Mouse (Mus musculus): Measurements from ENCODE around the gene Ccdc87.
A peak's percentile ranks its signal among the peaks of the same experiment; 100 is the strongest.
"Not testable (repeated sequence)": the region's sequence is repeated elsewhere in the genome, so short reads cannot be mapped to it uniquely, and the experiment has no call there.

Gene Ccdc87

DNA sequence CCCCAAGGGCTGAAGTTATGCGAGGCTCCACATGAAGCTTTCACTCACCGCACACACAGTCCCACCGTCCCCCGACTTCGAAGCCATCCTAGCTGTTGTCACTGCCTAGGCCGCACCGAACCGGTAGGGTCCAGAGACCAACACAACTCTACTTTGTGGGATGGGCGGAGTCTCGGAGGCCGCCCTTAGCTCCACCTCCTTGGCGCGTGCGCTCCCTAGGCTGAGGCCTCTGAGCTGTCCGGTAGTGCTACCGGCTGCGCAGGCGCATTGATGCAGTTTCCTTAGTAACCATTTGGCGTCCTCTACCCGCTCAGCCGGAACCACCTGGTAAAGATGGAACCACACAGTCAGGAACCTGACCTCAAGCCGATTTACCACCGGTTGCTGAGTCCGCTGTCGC lies at the start of gene Ccdc87, which contains the start of gene Ccs:
Ccdc87 (plus strand) TSS at position 218 of the 400 bp plus-strand sequence.
Ccs (minus strand) TSS at position 184 of the 400 bp plus-strand sequence.
- peak; percentile 98 for DNase-seq

DNA sequence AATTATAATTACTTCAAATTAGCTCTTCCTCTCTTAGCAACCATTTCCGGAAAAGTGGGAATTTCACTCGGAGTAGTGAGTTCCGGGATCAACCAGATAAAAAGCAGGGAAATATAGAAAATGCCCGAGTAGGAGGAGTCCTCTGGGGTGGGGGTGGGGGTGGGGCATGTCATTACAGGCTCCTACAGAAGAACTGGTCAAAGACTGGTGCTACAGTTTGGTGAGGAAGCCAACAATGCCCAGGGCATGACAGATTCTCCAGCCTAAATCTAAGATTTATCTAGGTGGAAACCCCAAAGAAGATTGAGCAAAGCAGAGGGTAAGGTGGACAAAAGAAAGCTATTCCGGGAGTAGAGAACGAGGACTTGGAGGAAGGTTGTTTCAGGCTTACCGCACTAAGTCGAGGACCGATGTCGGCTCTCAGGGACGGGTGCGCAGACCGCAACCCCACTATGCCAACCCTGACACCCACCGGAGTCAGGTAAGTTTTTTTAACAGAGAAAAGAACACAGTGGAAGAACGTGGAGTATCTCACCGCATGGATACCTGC lies 45.8 kb upstream of the Ccdc87 start:
- DNase-seq, result no peak

DNA sequence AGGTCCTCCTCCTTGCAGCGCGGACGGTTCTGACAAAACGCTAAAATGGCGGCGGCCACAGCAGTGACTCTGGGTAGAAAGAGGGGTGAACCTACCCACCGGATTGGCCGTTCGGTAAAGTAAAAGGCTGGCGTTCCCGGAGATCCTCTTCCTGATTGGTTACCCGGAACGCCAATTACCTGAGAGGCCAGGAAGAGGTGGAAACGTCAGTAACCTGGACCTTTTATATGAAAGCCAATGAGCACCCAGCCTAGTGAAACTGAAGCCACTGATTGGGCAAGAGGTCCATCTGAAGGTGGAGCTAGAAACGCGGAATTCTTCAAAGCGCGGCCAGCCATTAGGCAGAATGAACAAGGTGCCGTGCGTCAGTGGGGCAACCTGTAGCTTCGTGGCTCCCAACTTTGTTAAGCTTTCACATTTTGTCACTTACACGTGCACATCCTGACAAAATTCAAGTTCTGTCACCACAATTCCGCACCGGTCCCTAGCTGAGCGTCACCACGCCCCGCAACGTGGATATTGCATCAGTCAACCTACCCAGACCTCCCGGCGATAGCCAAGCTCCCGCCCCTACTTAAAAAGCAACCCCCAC lies 45.2 kb upstream of the Ccdc87 start, which contains the start of gene Rbm4:
Rbm4 (minus strand) TSS at position 71 of the 592 bp plus-strand sequence.
- DNase-seq, result peak; percentile 98

DNA sequence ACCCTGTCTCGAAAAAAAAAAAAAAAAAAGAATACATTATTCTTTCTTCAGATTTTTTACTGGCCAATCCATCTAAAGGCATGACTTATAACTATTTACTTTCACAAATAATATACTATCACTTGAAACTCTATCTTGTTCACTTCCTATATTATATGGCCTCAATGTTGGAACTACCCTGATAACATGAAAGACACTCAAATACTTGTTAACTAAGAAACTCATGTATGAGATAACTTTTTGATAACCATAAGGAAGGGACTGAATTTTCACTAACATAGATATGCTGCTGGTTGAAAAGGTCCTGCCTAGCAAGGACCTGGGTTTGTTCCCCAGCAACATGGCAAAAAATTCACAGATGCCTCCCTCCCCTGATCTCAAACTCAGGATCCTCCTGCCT lies 43.2 kb upstream of the Ccdc87 start:
- no peak for DNase-seq

DNA sequence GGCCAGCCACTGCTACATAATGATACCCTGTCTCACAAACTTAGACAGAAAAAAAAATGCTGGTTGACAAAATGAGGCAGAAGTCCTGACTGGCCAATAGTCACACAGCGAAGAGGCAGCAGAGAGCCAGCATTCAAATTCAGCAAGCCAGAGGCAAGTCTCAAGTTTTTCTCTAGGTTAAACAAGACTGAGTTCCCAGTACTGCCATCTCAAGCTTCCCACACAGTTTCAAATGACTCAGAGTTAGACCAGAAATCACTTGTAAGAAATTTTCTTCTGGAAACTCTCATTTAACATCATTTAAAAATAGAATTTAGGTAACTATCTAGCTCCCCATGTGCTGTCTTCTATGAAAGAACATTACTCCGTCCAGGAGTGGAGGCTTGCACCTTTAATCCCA lies 41.3 kb upstream of the Ccdc87 start:
- no peak for DNase-seq

DNA sequence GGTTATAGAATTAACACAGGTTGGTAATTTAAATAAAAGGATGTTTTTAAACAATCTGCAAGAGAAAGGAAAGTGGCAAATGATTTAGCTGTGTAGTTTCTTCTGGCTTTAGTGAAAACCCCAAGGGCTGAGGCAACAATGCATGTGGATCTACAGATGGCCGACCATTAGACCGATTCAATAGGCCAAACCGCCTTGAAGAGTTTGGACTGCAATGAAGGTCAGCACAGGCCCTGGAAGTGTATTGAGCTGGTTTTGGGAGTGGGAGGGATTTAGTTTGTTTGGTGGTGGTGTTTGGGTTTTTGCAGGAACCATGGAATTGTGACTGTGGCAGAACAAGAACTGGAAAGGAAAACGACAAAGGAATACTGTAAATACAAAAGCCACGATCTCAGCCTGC lies 40.1 kb upstream of the Ccdc87 start:
- DNase-seq, result no peak

DNA sequence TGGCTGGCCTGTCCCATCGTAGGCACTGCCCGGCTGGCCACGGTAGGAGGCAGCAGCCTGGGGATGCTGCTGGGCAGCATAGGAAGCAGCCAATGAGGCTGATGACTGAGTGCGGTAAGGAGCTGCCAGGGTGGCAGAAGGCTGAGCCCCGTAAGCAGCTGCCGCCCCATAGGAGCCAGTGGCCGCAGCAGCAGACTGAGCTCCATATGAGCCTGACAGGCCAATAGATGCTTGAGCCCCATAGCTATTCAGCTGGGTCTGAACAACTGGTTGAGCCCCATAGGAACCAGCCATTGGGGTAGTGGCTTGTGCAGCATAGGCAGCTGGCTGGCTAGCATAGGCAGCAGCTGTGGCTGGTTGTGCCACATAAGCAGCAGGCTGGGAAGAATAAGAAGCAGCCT lies 36.5 kb upstream of the Ccdc87 start:
- no peak for DNase-seq

DNA sequence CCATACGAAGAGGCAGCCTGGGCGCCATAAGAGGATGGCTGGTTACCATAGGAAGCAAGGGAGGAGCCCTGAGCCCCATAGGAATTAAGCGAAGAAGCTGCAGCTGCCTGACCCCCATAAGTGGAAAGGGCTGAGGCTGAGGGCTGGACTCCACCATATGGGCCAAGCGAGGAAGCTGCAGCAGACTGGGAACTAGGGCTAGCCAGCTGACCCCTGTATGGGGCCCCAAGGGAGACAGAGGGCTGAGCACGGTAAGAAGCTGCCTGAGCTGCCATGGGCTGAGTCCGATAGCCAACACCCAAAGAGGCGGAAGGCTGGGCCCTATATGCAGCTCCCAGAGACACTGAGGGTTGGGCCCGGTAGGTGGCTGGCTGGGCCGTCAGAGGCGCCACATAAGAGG lies 35.9 kb upstream of the Ccdc87 start:
- no peak for DNase-seq

DNA sequence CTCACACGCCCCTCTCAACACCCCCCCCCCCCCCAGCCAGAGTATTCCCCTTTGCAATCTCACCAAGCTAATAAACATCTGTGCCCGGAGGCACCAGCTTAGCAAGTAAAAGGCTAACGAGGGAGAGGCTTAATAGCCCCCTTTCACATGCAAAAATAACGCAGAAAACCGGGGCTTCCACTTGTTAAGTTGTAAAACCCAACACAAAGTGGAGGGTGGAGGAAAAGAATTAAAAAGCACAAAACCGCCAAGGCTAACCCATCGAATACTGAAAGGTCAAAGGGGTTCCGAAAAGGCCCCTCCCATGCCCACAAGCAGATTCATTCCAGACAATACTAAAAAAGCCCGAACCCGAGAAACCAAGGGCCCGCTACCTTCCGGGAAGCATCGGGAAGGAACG lies 28.9 kb upstream of the Ccdc87 start:
- no peak for DNase-seq

DNA sequence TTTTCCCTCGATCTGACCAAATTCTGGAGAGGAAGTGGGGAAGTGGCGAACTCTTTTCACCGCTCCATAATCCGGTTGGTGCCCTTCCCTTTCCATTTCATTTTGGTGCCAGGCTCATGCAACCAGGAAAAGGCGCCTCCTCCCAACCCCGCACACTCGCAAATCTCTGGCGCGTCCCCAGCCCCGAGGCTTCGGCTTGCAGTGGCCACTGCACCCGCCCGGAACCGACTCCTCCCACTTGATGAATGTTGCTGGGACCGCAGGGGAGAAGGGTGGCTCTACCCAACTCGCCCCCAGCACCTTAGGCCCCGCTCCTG lies 28.5 kb upstream of the Ccdc87 start:
- DNase-seq, result no peak

DNA sequence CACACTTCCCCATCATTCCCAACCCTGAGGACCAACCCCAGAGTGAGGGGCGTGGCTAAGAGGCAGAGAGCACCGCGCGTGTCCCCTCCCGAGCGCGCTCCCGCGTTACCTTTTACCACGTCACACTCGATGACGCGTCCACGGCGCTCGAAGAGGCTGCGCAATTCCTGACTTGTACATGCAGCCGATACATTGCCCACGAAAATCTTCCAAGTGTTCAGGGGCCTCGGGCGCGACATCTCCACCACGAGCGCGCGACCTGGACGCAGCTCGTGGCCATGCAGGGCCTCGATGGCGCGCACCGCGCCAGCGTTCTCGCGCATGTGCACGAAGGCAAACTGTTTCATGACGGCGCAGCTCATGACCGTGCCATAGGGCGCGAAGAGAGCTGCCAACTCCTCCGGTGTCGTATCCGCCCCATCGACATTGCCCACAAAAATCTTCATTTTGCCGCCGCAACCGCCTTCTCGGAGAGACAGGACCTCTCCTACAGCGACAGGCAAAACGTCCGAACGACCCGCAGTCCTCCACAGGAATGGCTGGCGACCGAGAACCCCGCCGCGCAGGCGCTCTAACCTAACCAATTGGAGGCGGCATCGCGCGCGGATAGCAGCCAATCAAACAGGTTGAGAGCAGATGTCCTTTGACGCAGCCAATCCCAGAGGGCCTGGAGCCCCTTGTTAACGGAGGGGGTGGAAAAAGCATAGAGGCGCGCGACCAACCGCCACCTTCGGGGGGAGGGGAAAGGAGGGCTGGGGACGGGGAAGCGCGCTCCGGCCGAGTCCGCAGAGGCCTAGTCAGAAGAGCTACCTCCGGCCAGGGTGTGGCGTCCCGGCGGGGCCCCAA lies 27.9 kb upstream of the Ccdc87 start, which contains the start of the genes Gm21992 and Rbm14:
Gm21992 (minus strand) TSS at position 550 of the 846 bp plus-strand sequence.
Rbm14 (minus strand) TSS at position 572 of the 846 bp plus-strand sequence.
- DNase-seq, result peak; percentile 99

DNA sequence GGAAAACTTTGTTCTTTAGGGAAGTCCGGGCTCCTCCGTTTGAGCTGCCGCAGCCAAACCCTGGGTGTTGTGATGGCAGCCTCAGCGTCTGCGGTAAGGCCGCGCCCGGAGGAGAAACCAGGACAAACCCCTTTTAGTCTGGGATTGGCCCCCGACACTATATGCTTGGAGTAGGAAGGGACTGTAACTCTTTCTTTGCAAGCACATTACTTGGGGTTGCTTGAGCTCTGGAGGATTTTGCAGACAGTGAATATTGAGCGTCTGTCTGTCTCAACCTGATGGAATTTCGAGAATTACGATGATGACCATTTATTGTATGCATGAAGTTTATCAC lies 27.3 kb upstream of the Ccdc87 start:
- no peak for DNase-seq

DNA sequence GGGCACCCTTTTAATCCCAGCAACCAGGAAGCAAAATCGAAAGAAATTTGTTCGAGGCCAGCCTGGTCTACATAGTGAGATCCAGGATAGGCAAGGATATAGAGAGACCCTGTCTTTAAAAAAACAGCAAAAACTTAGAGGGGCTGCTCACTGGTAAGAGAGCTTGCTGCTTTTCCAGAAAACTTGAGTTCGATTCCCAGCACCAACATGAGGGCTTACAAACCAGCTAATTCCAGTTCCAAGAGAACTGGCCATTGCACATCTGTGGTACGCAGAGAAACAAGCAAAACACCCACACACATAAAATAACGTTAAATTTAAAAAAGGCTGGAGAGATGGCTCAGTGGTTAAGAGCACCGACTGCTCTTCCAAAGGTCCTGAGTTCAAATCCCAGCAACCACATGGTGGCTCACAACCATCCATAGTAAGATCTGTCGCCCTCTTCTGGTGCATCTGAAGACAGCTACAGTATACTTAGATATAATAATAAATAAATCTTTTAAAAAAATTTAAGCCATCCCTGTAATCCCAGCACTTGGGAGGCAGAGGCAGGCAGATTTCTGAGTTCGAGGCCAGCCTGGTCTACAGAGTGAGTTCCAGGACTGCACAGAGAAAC lies 26.7 kb upstream of the Ccdc87 start:
- not testable (repeated sequence) for DNase-seq

DNA sequence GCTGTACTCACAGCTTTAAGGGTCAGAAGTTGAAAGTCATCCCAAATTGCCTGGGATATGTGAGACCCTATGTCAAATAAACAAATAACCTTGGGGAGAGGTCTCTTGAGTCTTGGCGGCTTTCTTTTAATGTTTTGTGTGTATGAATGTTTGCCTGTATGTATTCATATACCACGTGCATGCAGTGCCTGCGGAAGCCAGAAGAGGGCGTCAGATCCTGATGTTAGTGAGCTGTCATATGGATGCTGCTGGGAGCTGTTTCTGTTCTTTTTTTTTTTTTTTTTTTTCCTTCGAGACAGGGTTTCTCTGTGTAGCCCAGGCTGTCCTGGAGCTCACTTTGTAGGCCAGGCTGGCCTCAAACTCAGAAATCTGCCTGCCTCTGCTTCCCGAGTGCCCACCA lies 26.2 kb upstream of the Ccdc87 start:
- no peak for DNase-seq

DNA sequence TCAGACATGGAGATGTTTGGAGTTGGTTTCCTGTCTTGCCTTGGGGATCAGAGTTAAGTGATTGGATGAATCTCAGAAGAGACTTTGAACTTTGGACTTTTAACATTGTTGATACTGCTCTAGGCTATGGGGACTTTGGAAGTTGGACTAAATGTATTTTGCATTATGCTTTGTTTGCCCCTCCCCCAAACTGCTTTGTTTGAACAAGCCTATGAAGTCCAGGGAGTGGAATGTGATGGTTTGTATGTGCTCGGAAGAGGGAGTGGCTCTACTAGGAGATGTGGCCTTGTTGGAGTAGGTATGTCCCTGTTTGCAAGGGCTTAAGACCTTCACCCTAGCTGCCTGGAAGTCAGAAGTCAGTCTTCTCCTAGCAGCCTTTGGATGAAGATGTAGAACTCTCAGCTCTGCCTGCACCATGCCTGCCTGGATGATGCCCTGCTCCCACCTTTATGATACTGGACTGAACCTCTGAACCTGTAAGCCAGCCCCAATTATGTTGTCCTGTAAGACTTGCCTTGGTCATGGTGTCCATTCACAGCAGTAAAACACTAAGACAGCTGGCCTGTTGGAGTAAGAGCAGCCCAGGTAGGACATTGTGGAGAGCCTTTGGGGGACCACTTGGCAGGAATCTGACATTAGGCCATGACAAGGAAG lies 21.9 kb upstream of the Ccdc87 start:
- DNase-seq, result no peak

DNA sequence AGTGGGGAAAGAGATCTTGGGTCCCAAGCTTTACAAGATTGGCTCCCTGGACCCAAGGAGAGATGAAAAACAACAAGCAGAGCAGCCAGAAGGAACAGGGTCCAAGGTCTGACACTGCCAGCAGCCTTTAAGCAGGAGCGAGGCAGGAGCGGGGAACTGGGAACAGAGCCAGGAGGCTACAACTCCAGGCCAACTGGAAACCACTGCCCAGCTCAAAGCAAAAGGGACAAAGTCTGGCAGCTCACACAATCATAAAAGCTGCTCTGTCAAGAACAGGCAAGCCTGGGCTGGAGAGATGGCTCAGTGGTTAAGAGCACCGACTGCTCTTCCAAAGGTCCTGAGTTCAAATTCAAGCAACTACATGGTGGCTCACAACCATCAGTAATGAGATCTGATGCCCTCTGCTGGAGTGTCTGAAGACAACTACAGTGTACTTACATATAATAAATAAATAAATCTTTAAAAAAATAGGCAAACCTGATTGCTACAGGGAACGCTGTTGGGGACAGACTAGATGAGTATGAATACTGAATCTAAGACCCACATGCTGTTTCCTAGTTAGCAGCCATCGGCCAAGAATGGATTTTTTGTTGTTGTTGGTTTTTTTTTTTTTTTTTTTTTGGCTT lies 18.4 kb upstream of the Ccdc87 start:
- peak; percentile 89 for DNase-seq

DNA sequence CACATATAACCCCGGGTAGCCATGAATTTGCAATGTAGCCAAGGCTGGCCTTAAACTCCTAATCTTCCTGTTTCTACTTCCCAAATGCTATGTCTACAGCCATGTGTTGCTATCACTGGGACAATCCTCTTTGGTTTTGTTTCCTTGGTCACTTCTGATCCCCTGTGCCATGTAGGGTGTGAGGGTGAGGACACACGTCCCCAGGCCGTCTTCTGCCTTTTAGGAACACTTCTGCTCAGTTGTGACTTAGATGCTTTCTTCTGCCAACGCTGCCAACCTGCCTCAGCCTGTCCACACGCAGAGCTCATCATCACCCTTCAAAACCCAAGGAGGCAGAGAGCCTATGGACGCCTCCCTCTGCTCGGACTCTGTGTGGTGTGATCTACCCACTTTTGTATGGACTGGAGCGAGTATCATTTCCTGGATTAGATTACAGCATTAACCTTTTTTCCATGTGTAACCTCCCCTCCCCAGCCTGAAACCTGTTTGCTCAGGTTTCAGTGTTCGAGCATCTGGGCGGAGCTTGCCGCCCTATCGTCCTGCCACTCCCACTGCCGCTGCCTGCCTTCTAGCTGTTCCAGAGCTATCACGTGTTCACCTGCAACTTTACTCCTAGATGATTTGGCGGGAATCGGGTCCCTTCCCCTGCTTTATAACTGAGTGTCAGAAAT lies 10.6 kb upstream of the Ccdc87 start:
- DNase-seq, result peak; percentile 58

DNA sequence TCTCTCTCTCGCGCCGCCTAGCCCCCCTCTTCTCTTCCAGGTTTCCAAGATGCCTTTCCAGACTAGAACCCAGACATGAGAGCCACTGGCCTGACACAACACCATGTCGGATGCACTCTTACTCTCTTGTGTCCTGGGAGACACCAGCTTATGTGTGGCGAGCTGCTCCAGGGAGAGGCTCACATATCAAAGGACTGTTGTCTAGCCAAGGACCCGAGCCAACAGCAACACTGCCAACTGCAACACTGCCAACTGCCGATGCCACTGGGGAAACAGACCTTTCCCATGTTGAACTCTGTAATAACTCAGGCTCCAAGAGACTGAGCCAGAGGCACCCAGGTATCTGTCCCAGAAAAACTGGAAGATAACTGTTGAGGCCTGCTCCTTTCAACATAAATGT lies 10.0 kb upstream of the Ccdc87 start:
- DNase-seq, result peak; percentile 74

DNA sequence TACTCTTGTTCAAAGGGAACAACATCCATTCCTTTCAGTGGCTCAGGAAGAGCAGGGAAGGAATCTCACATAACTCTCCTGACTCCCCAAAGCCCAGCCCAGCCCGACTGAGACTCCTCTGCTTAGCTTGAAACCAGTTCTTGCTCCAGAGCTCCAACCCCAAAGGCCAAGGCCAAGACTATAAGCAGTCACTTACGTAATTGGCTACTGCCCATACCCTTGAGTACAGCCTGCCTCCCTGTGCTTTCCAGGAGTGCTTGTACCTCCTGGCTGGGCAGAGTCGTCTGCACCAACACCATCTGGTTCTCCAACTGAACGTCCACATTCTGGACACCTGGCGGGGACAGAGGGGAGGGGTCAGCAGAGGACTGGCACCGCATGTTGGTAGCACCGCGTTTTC lies 5.2 kb upstream of the Ccdc87 start:
- no peak for DNase-seq

DNA sequence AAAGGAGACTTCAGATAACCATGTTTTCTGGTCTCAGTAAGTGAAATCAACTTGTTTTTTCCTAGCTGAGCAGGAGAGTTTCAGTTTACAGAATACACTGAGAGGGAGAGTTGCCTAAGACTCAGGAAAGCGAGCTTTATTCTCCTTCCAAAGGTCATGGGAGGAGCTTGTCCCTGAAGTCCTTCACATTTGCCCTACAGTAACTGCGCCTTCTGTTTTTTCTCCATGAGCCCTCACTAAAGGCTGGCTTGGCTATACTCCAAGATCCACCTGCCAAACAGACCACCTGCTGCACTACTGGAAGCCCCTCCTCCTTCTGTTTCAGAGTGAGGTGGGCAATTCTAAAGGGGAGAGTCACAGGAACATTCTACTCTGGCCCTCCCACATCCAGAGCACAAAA lies 3.1 kb upstream of the Ccdc87 start:
- DNase-seq, result peak; percentile 48

DNA sequence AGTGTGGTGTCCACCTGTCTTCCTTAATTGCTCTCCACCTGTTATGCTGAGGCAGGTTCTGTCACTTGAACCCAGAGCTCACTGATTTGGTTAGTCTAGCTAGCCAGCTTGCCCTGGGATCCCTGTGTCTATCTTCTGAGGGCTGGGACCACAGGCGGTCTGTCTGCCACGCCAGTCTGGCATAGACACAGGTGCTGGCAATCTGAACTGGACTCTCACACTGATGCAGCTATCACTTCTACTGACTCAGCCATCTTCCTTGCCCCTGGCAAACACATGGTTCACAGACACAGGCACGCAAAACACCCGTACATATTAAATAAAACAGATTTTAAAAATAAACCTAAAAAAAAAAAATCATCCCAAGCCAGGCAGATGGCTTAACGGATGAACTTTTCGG lies 2.1 kb upstream of the Ccdc87 start:
- no peak for DNase-seq

DNA sequence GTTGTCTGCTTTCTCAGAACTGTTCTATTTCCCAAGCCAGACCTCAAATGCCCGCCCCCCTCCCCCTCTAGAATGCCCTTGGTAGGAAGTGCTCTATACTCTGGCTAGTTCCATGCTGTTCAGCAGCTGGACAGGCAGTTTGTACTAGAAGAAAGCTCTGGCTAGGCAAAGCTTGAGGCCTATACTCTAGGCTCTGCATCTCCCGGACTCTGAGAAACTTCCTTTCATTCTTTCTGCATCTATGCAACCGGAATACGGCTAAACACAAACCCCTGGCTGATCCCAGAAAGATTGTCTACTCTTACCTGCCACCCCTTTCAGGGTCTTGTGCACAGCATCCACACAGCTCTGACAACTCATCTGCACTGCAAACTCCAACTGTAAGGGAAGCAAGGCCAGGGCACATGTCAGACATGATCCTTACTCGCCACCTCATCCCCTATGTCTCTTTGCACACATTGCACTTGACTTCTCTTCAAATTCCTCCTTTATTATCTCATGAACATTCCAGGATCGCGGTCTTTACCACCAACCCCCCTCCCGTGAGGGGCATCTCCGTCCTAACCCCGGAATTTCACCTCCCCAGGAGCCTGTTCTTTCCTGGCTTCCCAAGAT lies 533 bp upstream of the Ccdc87 start:
- DNase-seq, result no peak

Data from kidney, adult 18-20 months (tissue).